Mouse (Mus musculus) kidney, adult 9 months (tissue): ENCODE results near the gene Obox7.
"Not testable (repeated sequence)": the region's sequence is repeated elsewhere in the genome, so short reads cannot be mapped to it uniquely, and the experiment has no call there.

Experiments used
- DNase-seq: peaks from one replicate; pipeline ENCODE4 v3.0.0; 2022

The Obox7 gene

GRCm38 (mm10) chr7:14659196-14659595 lies at the start of gene Obox7:
Gene Obox7 (plus strand): TSS chr7:14659496.
- not testable (repeated sequence) for DNase-seq

GRCm38 (mm10) chr7:14622556-14623542 lies 36.4 kb upstream of the Obox7 start:
- DNase-seq = peak; percentile 6
